In the genomic region with DNA sequence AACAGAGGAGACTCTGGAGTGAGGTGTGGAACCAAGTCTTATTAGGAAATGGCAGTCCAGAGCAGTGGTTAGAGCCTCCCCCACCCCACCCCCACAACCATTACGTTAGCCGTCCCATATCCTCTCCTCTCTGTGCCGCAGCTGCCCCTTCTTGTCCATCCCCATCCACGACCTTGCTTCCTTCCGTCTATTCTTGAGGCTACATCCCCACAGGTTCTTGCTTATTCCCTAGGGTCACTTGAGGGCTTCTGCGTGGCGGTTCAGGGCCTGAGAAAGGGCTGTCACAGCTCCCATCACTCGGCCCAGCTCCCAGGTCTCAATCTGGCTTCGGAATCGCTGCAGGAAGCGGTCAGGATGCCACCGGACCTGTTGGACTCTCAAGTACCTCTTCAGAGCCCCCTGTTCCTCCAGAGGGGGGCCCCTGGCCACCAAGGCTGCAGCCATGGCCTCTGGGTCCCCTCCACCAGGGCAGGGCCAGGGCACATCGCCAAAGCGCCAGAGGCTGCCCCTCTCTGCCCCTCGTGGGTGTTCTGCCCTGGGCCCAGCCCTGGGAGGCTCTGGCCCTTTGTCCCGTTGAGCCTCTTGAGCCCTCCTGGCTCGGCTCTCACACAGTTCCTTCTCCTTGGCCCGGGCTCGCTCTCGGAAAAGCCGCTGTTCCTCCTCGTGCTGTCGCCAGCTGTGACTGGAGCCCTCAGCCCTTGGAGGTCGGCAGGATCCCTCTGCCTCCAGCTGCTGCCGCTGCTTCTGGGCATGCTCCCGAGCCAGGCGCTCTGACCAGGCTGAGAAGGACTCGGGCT, we compare ENCODE assay signal across 10 mouse cellular contexts. TPM values are rescaled to one million over a fixed set of nuclear protein-coding genes. Genes with fewer than 3 reads are reported as not detected.
DNase-seq lines count a peak whose midpoint lies in the region; ATAC-seq and TF ChIP-seq lines count a peak whose summit lies in the region.
"Had no signal": no experiment of that assay in that cellular context is flagged by ENCODE, and none has a peak within 500 bp of the region (broad histone marks: within the 10 kb centered on the region; RNA-seq: fewer than 3 reads in every experiment).

A gene (plus strand): TSS at position 679 of the 797 bp plus-strand sequence.

- DNase-seq in gastrocnemius, adult 2 months = no peak
- DNase-seq in gastrocnemius, adult 18-20 months (ENCODE audit: low spot score) = no peak
- no peak for DNase-seq in ES-E14 (ENCODE audit: low read depth, low spot score)
- no peak for DNase-seq in heart, postnatal 0 days (ENCODE audit: low spot score)
- DNase-seq in liver, embryonic 13.5 days = no peak
- no peak for DNase-seq in layer of hippocampus, adult 11-12 months (ENCODE audit: low spot score)
- no peak for DNase-seq in cerebellum, adult 9-10 months
- no peak for DNase-seq in layer of hippocampus, postnatal 25 days (ENCODE audit: extremely low spot score in 1 of 2, low spot score in 1 of 2)

- ATAC-seq in heart, postnatal 0 days (ENCODE audit: insufficient read depth, low read depth) = no peak; the same call in 1 of the 2 replicates
- no peak for ATAC-seq in liver, embryonic 13.5 days (ENCODE audit: low read depth)

- H3K4me3 ChIP-seq in gastrocnemius, adult 2 months = peak within 1 kb of the TSS; percentile 44
- peak within 1 kb of the TSS; percentile 32 to 61 for H3K4me3 ChIP-seq in ES-E14 (ENCODE audit: insufficient read depth in 1 of 2, low read depth in 1 of 2, low read length in 2 of 2, poor library complexity in 1 of 2, severe bottlenecking in 1 of 2)
- no peak within 1 kb of the TSS for H3K4me3 ChIP-seq in heart, postnatal 0 days (ENCODE audit: low read depth, low read length)
- no peak within 1 kb of the TSS for H3K4me3 ChIP-seq in liver, embryonic 13.5 days (replicated peaks)

- H3K9ac ChIP-seq in ES-E14 (ENCODE audit: insufficient read depth, low read depth, low read length, poor library complexity, severe bottlenecking) = peak within 1 kb of the TSS; percentile 80
- H3K9ac ChIP-seq in heart, postnatal 0 days (replicated peaks; ENCODE audit: low read depth, low read length) = 0 out of 2 replicates have a peak within 1 kb of the TSS, but pooled peaks have one; percentile 8
- H3K9ac ChIP-seq in liver, embryonic 13.5 days = no peak within 1 kb of the TSS

- H3K4me1 ChIP-seq in ES-E14 (ENCODE audit: control insufficient read depth in 2 of 2, insufficient read depth in 2 of 2, low read length in 2 of 2, poor library complexity in 1 of 2) = peaks cover 3 to 10% of the 10 kb centered on the region in 2 experiments; a peak in 2 of 4 replicates
- H3K4me1 ChIP-seq in heart, postnatal 0 days (ENCODE audit: control insufficient read depth, insufficient read depth) = peaks cover 9% of the 10 kb centered on the region; the same call in 1 of the 2 replicates
- peaks cover 43% of the 10 kb centered on the region for H3K4me1 ChIP-seq in liver, embryonic 13.5 days (replicated peaks)

- no peak for TF ChIP-seq EP300 in heart, postnatal 0 days (IDR thresholded peaks at IDR 0.05; ENCODE audit: low read depth)

- no peak for TF ChIP-seq CTCF in gastrocnemius, adult 2 months (IDR thresholded peaks at IDR 0.05)
- TF ChIP-seq CTCF in heart, postnatal 0 days (IDR thresholded peaks at IDR 0.05; ENCODE audit: low read depth) = no peak

- no peaks in the 10 kb centered on the region for H3K27me3 ChIP-seq in heart, postnatal 0 days (ENCODE audit: control insufficient read depth, insufficient read depth, low read length)
- H3K27me3 ChIP-seq in liver, embryonic 13.5 days = no peaks in the 10 kb centered on the region

- H3K27ac ChIP-seq in gastrocnemius, adult 2 months = peak within 1 kb of the TSS; percentile 80
- H3K27ac ChIP-seq in ES-E14 (ENCODE audit: insufficient read depth, low read depth, low read length, poor library complexity, severe bottlenecking) = 0 out of 2 replicates have a peak within 1 kb of the TSS, but pooled peaks have one; percentile 20
- H3K27ac ChIP-seq in heart, postnatal 0 days (ENCODE audit: low read depth) = peak within 1 kb of the TSS; percentile 84
- H3K27ac ChIP-seq in liver, embryonic 13.5 days = peak within 1 kb of the TSS; percentile 67

- 55% methylated on average over 27 of the region's 28 CpGs for WGBS in heart, postnatal 0 days
- 55% methylated on average over 28 of the region's 28 CpGs for WGBS in liver, embryonic 13.5 days (ENCODE audit: insufficient replicate concordance)

- 0 out of 2 replicates have a peak, but pooled peaks cover 2% of the 10 kb centered on the region for H3K36me3 ChIP-seq in ES-E14 (ENCODE audit: control insufficient read depth, insufficient read depth, low read length, poor library complexity, severe bottlenecking)
- H3K36me3 ChIP-seq in heart, postnatal 0 days (replicated peaks; ENCODE audit: control insufficient read depth, insufficient read depth, low read length) = 0 out of 2 replicates have a peak, but pooled peaks cover 15% of the 10 kb centered on the region
- peaks cover 25% of the 10 kb centered on the region for H3K36me3 ChIP-seq in liver, embryonic 13.5 days

- in situ Hi-C loops in ES-E14 (cut with MboI; ENCODE audit: low sequenced_read_pairs in 2 of 2, unreplicated experiment in 2 of 2) = no loop called here

- no peaks in the 10 kb centered on the region for H3K9me3 ChIP-seq in ES-E14 (ENCODE audit: control insufficient read depth, insufficient read depth, low read depth, low read length)
- no peaks in the 10 kb centered on the region for H3K9me3 ChIP-seq in heart, postnatal 0 days (replicated peaks; ENCODE audit: control insufficient read depth, low read length)
- H3K9me3 ChIP-seq in liver, embryonic 13.5 days (replicated peaks) = no peaks in the 10 kb centered on the region

- intact Hi-C loops in gastrocnemius, adult 2 months (cut with DNase I) = no loop called here

- H3K4me2 ChIP-seq in heart, postnatal 0 days (ENCODE audit: low read depth, low read length) = 0 out of 2 replicates have a peak within 1 kb of the TSS, but pooled peaks have one; percentile 13
- H3K4me2 ChIP-seq in liver, embryonic 13.5 days = no peak within 1 kb of the TSS

TF ChIP-seq in ES-E14, 5 proteins besides CTCF, POLR2A, EP300 and RAD21:
- TF ChIP-seq ZC3H11A (IDR thresholded peaks at IDR 0.05; ENCODE audit: borderline replicate concordance, low read depth, low read length) (no peak), ZNF384 (IDR thresholded peaks at IDR 0.05; ENCODE audit: low read depth, low read length) (no peak), HCFC1 (IDR thresholded peaks at IDR 0.05; ENCODE audit: borderline replicate concordance, insufficient read depth, low read length) (no peak), CHD2 (IDR thresholded peaks at IDR 0.05; ENCODE audit: low read depth, low read length) (no peak)

RNA-seq across cellular contexts. Expression of the gene that starts here (rescaled TPM):
- total RNA-seq in gastrocnemius, adult 2 months (2021) = not detected
- not detected for total RNA-seq in gastrocnemius, adult 18-20 months (2021)
- not detected in 2 replicates for total RNA-seq in ES-E14 (2012; rRNA removed)
- total RNA-seq in heart, postnatal 0 days (2014; rRNA removed; ENCODE audit: low replicate concordance) = 0.93 TPM in 1 of 2 replicates, not detected in the other
- polyA plus RNA-seq in heart, postnatal 0 days (2015; fragmentation: Nextera tagmentation; extraction: Ambion mirVana) = 0.81 and 0.87 TPM in 2 replicates
- polyA plus RNA-seq in liver, embryonic 13.5 days (2015; fragmentation: Nextera tagmentation; extraction: Ambion mirVana) = 0.36 TPM in 1 of 2 replicates, not detected in the other
- total RNA-seq in layer of hippocampus, postnatal 25 days (2021) = not detected
- total RNA-seq: layer of hippocampus, adult 18-20 months had no signal
- polyA plus RNA-seq: C2C12 had no signal

Comparison
In these comparisons a context has a peak if more than half of its experiments do, and no peak if none do; other contexts are left out.
1. H3K27ac ChIP-seq: peak in every context shown above with its lines; median percentile 84 in heart, postnatal 0 days; 80 in gastrocnemius, adult 2 months; 67 in liver, embryonic 13.5 days; 20 in ES-E14.
2. H3K4me3 ChIP-seq: peak in gastrocnemius, adult 2 months (single experiment) and ES-E14 (2 of 2); none in heart, postnatal 0 days (single experiment) and liver, embryonic 13.5 days (single experiment).